10 mouse cellular contexts compared by ENCODE assay signal in genomic region chr10:93112021-93112420, GRCm38 (mm10). TPM values are rescaled to one million over a fixed set of nuclear protein-coding genes. Genes with fewer than 3 reads are reported as not detected.
DNase-seq lines count a peak whose midpoint lies in the region; TF ChIP-seq lines count a peak whose summit lies in the region.
"Had no signal": no experiment of that assay in that cellular context is flagged by ENCODE, and none has a peak within 500 bp of the region (broad histone marks: within the 10 kb centered on the region; RNA-seq: fewer than 3 reads in every experiment).

No protein-coding gene starts in this region.

- peak overlapping the region; percentile 83 for H3K27ac ChIP-seq in liver, adult 2 months (replicated peaks; ENCODE audit: insufficient read depth, low read depth, low read length)

- no peak for TF ChIP-seq POLR2A in liver, adult 2 months (IDR thresholded peaks at IDR 0.05; ENCODE audit: extremely low read depth, insufficient read depth, low read length)

- H3K4me3 ChIP-seq in liver, adult 2 months (ENCODE audit: insufficient read depth, low read depth, low read length): no peak overlapping the region

- peak; percentile 95 for DNase-seq in liver, adult 2 months (ENCODE audit: extremely low read depth, low read depth, low spot score)
- no peak for DNase-seq in liver
- DNase-seq: B cell, adult 2 months; cerebellum, adult 11 months; cerebellum, adult 11-12 months; cerebellum, adult 18-20 months; cerebellum, adult 2 months had no signal

- H3K36me3 ChIP-seq in liver, adult 2 months (ENCODE audit: control insufficient read depth, insufficient read depth, low read length): no peaks in the 10 kb centered on the region
- H3K36me3 ChIP-seq: G1E had no signal

- H3K4me1 ChIP-seq in liver, adult 2 months (ENCODE audit: control insufficient read depth, insufficient read depth, low read length): peaks cover 3% of the 10 kb centered on the region; the same call in 1 of the 2 replicates

- TF ChIP-seq CTCF in liver, adult 2 months (IDR thresholded peaks at IDR 0.05; ENCODE audit: low read depth, low read length): no peak

- H3K9ac ChIP-seq in liver, adult 2 months (ENCODE audit: low read depth, low read length): no peak overlapping the region

- no peaks in the 10 kb centered on the region for H3K27me3 ChIP-seq in liver, adult 2 months (ENCODE audit: control insufficient read depth, insufficient read depth, low read length)
- H3K27me3 ChIP-seq: CH12.LX, Patski had no signal

- H3K79me2 ChIP-seq in liver, adult 2 months (ENCODE audit: control insufficient read depth, insufficient read depth, low read length): no peaks in the 10 kb centered on the region

- 27% methylated on average over 6 of the region's 6 CpGs for WGBS in liver, adult 2 months

RNA-seq across cellular contexts. Expression of gene Cfap54, which starts 30.6 kb away (rescaled TPM):
- 0.27 and 0.65 TPM in 2 replicates for total RNA-seq in liver, adult 2 months (2014; rRNA removed)
- 0.07 and 0.27 TPM in 2 replicates for polyA plus RNA-seq in liver, adult 2 months (2012; rRNA removed)

RNA-seq across cellular contexts. Expression of gene Cdk17, which starts 48.7 kb away (rescaled TPM):
- total RNA-seq in liver, adult 2 months (2014; rRNA removed): 17.1 and 17.7 TPM in 2 replicates
- 11.3 and 12.5 TPM in 2 replicates for polyA plus RNA-seq in liver, adult 2 months (2012; rRNA removed)
